Mouse (Mus musculus): Measurements from ENCODE around the gene 4930558K02Rik.

The 4930558K02Rik gene

DNA sequence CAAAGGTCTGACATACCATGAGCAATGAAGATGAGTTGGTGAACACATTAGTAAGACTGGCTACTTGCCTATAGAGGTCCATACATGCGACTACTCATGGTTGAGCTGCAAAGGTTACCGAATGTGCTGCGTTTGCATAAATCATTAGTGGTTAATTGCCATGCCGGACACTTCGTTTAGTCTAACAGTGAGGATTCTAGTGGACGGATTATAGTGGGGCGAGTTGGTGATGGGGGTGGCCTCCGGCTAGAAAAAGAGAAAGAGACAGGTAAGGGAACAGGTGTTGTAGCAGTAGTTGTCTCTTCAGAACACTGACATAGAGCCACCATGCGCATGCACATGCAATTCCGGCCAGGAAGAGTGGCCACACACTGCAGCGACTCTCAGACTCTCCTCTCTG, 12.4 kb upstream of the 4930558K02Rik start:
- no peak for DNase-seq

DNA sequence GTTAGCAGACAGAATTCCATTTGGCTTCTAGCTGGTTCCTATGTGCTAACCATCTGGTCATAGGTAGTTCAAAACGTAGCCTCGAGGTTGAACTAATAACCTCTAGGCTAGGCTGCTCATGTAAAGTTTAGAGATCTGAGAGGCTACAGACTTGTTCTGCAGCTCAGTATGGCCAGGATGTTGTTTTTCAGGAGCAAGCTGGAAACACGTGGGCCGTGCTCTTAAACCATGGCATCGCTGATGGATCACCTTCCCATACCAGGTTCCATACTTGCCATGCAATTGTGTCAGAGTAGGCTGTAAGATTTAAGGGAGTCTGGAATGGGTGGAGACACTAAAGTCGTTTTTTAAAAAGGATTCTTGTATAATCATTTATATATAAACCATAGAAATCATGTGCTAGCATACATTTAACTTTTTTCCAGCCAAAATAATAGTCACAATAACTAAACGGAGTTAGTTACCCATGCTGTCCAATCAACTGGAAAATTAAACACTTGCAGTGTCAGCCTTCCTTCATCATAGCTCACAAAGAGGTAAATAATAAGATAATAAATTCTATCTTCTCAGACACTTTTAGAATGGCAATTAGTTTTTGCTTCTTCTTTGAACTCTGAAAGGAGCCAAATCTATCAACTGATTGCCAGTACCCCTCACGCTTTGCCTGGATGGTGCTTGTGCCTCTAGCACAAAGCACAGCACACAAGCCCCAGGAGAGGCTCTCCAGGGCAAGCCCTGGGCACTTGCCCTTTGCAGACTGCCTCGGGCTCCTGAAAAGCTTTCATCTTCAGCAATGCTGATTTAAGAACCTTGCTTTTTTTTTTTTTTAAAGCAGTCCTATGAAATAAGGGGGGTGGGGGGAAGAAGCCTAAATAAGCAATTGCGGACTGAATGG, 11.5 kb upstream of the 4930558K02Rik start:
- peak; percentile 44 for DNase-seq

DNA sequence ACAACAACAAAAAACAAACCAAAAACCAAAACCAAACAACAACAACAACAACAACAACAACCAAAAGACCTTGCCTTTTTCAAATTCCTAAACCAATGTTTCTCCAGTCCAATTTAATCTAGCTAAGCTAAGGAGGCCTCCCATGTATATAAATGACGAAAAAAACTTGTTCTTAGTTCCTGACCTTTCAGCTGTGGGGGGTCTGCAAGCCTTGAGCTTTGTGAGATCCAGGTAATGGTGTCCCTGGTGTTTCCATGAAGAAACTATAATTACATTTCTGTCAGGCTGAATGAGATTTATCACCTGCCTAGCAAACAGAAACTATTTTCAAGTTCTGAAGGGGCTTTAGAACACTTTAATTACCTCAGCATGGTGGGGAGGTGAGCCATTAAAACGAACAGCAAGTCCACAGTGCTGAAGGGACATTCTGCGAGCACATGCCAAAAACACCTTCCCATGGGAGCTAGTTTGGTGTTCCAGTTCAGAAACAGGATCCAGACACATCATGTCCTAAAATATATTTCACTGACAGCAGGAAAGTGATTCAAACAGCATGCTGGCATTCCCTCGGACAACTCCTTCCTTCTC, 4.6 kb upstream of the 4930558K02Rik start:
- peak; percentile 77 for DNase-seq

- DNase-seq, result no peak
Measured at GRCm38 (mm10) chr1:161983451-161983850, 4.0 kb upstream of the 4930558K02Rik start.

DNA sequence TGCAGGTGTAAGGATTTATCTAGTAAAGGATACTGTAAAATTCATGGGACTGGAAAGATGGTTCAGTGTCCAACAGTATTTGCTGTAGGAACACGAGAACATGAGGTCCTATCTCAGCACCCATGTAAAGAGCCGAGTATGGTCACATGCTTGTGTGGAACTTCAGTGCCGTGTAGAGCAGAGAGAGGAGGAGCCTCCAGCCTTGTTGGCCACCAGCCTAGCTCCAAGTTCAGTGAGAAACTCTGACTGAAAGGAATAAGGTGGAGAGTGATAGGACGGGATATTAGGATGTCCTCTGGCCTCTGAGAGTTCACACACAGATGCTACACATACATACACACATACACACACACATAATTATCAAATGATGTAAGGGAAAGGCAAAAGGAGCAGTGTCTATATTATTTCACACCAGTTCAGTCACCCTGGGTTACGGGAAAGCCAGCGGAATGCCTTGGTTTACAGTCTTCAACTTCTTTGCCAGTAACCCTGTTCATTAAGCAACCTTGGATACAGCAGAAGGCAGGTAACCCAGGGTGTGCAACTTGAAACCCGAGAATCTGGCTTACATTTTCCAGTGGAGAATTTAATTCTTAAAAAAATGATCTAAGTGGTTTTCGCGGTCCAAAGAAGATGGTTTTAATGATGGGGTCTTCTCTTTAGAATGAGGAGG, 1.3 kb upstream of the 4930558K02Rik start:
- DNase-seq, result no peak

GRCm38 (mm10) chr1:161980046-161980445, 610 bp upstream of the 4930558K02Rik start:
- no peak for DNase-seq

- no peak for DNase-seq
Measured at GRCm38 (mm10) chr1:161978173-161978700, 1.2 kb downstream of the 4930558K02Rik start.

DNA sequence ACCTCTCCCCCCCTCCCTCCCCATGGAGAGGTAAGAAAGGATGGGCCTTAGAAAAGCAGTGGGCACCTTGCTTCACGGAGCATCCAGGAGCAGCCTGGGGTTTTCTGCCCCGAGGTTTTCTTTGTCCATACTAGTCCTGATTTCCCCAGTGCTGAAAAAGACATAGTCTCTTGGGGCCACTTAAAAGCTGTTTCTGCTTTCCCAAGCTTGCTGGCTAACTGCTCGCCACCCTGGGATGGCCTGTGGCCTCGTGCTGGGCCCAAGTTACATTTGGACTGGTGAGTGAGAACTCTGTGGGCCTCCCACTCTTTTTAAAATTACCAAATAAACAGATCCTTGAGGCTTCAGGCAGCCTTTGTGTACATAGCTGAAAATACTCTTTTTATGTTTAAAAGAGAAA, 2.1 kb downstream of the 4930558K02Rik start:
- DNase-seq, result no peak

GRCm38 (mm10) chr1:161976255-161977182, 2.9 kb downstream of the 4930558K02Rik start:
- peak; percentile 92 for DNase-seq

DNA sequence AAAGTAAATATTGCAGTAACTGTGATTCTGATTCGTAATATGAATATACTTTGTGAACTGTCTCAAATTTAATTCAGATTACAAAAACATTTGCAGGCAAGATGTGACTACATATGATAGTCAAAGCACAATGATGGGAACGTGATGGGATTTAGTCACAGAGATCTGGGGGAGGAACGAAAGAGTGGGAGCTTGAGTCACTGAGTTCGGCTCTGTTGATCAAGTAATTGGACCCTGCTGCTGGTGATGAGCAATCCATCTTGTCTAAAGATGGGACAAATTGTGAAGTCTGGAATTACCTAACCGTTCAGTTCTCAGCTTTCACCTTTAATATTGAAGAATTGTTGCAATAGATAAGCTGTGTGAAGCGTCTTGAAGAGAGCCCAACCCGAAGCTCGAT, 7.2 kb downstream of the 4930558K02Rik start:
- DNase-seq, result no peak

DNA sequence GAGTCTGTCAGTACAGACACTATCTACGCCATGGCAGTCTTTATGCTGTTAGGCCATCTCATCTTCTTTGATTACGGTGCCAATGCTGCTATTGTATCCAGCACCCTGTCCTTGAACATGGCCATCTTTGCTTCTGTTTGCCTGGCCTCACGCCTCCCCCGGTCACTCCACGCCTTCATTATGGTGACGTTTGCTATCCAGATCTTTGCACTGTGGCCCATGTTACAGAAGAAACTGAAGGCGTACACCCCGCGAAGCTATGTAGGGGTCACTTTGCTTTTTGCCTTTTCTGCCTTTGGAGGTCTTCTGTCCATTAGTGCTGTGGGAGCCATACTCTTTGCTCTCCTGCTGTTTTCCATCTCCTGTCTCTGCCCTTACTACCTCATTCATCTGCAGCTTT, 8.6 kb downstream of the 4930558K02Rik start:
- DNase-seq, result no peak

DNA sequence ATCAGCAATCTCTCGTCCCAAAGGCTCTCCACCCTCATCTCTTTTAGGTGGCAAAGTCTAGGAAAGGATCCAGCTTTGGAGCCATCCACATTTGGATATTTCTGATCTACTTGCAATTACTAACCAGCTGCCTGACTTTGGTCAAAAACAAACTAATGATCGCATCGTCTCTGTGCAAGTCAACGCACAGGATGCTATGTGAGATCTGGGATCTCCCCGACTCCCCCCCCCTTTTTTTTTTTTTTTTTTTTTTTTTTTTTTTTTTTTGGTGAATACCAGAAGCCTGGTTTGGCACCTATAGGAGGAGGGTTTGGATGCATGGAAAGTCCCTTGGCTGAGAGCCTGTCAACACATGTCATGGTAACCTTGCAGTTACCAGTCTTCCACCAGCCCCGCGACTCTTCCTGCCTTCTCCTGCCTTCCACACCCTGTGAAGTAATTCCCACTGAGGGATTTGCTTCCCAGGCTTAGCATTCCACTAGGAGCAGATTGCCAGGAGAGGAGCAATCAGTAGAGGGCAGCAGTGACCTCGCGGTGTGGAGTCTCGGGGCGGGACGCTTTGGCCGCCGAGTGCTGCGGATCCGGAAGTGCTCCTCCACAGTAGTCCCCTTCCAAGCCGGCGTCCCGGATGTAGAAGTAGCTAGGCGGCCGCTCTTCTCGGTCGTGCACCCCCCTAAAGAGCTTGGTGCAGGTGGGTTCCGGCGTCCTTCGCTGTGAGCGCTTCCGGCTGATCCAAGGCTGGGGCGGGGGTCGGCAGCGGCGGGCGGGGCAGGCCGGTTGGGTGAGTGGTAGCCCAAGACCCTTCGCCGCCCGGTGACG, 10.6 kb downstream of the 4930558K02Rik start, which contains the start of gene Pigc:
Gene Pigc (plus strand): TSS at position 598 of the 819 bp plus-strand sequence.
- DNase-seq, result peak; percentile 98

- no peak for DNase-seq
Measured at GRCm38 (mm10) chr1:161967936-161968335, 11.5 kb downstream of the 4930558K02Rik start.

GRCm38 (mm10) chr1:161962465-161963377, 16.7 kb downstream of the 4930558K02Rik start:
- DNase-seq, result peak; percentile 69

GRCm38 (mm10) chr1:161957964-161958950, 21.2 kb downstream of the 4930558K02Rik start:
- DNase-seq, result no peak

GRCm38 (mm10) chr1:161955846-161956245, 23.6 kb downstream of the 4930558K02Rik start:
- DNase-seq, result no peak

GRCm38 (mm10) chr1:161952599-161952998, 26.8 kb downstream of the 4930558K02Rik start:
- DNase-seq, result no peak

DNA sequence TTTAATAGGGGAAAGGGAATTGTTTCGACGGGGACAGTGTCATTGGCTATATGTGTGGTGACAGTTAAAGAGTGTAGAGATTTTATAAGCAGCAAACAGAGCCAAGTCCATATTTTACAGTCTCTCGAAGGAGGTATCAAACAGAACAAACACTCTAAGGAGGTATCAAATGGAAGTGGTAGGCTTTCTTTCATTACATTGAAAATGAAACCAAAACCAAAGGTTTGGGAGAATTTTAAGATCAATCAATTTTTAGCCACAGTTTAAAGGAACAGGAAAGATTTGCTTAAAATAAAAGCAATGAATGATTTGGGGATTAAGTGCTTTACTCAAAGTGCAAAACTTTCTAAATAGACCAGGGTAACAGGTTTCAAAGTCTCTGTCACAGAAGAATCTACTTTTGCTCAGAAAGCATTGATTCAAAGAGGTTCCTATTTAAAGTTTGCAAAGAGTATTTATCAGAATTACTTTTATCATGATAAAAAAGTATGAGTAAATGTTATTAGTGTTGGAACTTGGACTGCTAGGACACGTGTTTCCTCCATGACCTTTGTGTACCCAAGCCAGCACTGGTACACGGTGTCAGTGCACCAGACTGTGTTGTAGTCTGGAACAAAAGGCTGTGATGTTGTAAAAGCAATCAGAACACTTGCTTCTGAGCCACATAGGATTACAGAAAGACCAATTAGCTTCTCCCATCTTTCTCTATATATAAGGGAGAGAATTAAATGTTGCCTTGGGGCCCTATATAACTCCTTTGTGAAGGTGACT, 28.2 kb downstream of the 4930558K02Rik start:
- no peak for DNase-seq

Measured in embryo, embryonic 11 days (tissue).